Mouse (Mus musculus): ENCODE data around the gene Zfp746. TPM values are rescaled to one million over a fixed set of nuclear protein-coding genes. Genes with fewer than 3 reads are reported as not detected.
"Not testable (repeated sequence)": the region's sequence is repeated elsewhere in the genome, so short reads cannot be mapped to it uniquely, and the experiment has no call there.

Zfp746 gene
- polyA plus RNA-seq (2015; fragmentation: Nextera tagmentation; extraction: Ambion mirVana), result 19.5 and 21.9 TPM in 2 replicates

DNA sequence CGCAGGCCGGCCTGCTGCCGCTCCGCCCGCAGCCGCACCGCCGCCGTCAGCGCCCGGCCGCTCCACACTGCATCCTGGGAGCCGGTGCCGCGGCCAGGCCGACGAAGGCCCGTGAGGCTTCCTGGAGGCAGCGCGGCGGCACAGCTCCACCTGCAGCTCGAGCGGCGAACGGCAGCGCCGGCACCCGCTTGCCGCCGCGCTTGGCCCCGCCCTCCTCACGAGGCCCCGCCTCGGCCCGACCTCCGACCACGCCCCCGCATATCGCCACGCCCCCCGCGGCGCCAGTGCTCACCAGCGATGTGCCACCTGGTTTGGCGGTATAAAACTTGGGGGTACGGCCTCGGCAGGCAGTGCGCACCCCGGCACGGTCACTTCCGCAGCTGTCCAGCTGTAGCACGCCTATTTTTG is at the start of gene Zfp746:
TSS of gene Zfp746 (minus strand) at position 123 of the 408 bp plus-strand sequence.
- Histone ChIP-seq H3K4me3 (peak within 1 kb of the TSS; percentile 93), H3K9me3 (no peaks in the 10 kb centered on the region), H3K4me2 (replicated peaks) (peak within 1 kb of the TSS; percentile 81), H3K27me3 (no peaks in the 10 kb centered on the region), H3K27ac (peak within 1 kb of the TSS; percentile 88), H3K4me1 (peaks cover 9% of the 10 kb centered on the region), H3K9ac (peak within 1 kb of the TSS; percentile 98), H3K36me3 (peaks cover 30% of the 10 kb centered on the region)
- ATAC-seq (ENCODE audit: low FRiP score, low read depth), result peak; percentile 89
- 2% methylated on average over 53 of the region's 53 CpGs for WGBS

DNA sequence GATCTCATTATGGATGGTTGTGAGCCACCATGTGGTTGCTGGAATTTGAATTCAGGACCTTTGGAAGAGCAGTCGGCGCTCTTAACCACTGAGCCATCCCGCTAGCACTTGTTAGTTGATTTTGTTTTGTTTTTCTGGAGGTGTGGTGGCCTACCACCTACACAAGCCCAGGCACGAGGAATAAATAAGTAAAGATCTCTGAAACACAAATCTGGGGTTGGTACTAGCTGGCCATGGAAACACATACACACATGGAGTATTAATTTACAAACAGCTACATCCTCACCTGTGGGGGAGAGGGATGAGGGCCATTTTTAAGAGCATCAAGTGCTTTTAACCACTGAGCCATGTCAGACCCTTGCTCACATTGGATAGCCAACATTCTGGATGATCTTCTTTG is 34.7 kb upstream of the Zfp746 start:
- WGBS, result 78% methylated on average over 4 of the region's 4 CpGs
- not testable (repeated sequence) for H3K4me1 ChIP-seq; H3K4me3 ChIP-seq; H3K9ac ChIP-seq; H3K4me2 ChIP-seq (replicated peaks); H3K27me3 ChIP-seq; H3K9me3 ChIP-seq; H3K36me3 ChIP-seq; H3K27ac ChIP-seq
- peak; percentile 61; the same call in 1 of the 2 replicates for ATAC-seq (ENCODE audit: low FRiP score, low read depth)

DNA sequence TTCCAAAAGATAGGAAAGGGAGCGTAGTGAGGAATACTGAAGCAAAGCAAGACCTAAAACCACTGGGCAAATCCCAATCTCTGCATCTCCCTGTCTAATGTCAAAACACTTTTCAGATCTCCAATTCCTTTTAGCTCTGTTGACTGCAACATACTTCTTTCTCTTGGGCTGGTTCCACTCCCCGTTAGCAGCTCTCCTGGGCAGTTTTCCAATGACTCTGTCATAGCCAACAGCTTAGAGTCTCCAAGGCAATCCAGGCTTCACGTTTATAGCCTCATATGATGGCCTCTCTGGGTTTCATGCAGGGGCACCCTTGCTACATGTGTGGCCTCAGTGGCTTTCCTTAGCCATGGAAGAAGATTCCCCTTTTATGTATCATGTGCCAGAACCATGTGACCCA is 29.6 kb upstream of the Zfp746 start:
- H3K4me1 ChIP-seq, result no peaks in the 10 kb centered on the region

DNA sequence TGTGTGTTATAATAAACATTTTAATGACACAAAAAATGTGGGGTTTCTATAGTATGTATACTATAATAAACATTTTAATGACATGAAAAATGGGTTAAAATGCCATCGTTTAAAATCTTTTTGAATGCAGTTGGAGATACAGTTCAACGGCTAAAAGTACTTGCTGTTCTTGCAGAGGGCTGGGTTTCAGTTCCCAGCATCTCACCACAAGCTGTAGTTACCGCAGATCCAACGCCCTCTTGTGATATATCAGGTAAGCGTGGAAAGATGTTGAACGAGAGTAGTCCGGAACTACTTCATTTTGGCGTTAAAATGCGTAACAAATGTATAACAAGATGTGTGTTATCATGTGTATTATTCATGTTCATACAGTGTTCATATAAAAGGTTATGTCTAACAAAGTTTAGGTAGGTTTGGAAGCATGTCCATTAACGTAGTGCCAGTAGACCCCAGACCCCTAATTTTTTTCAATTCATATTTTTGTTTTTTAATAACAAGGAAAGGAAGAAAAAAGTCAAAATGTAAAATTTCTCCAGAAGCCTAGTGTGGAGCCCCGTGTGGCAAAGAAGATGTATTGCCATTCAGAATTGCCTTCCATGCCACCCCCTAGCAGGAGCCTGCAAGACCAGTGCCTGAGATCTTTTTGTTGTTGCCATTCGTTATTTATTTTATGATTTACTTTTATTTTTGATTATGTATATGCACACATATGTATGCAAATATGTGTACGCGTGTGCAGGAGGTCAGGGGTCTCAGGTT is 743 bp upstream of the Zfp746 start:
- ATAC-seq (ENCODE audit: low FRiP score, low read depth), result no peak; the same call in 1 of the 2 replicates
- H3K9ac ChIP-seq, result no peak overlapping the region
- H3K36me3 ChIP-seq, result peaks cover 23% of the 10 kb centered on the region
- WGBS, result 37% methylated on average over 14 of the region's 14 CpGs
- H3K27me3 ChIP-seq, result no peaks in the 10 kb centered on the region
- H3K27ac ChIP-seq, result no peak overlapping the region
- no peaks in the 10 kb centered on the region for H3K9me3 ChIP-seq
- H3K4me1 ChIP-seq, result peaks cover 9% of the 10 kb centered on the region
- H3K4me3 ChIP-seq, result peak overlapping the region; percentile 93
- H3K4me2 ChIP-seq (replicated peaks), result peak overlapping the region; percentile 81

More for the DNA sequence above, 29.6 kb upstream of the Zfp746 start:
- Histone ChIP-seq H3K27me3 (no peaks in the 10 kb centered on the region), H3K4me2 (replicated peaks) (no peak overlapping the region), H3K9me3 (peaks cover 4% of the 10 kb centered on the region), H3K27ac (no peak overlapping the region), H3K36me3 (no peaks in the 10 kb centered on the region), H3K9ac (no peak overlapping the region), H3K4me3 (no peak overlapping the region)
- no peak for ATAC-seq (ENCODE audit: low FRiP score, low read depth)
- 66% methylated on average over 3 of the region's 3 CpGs for WGBS

DNA sequence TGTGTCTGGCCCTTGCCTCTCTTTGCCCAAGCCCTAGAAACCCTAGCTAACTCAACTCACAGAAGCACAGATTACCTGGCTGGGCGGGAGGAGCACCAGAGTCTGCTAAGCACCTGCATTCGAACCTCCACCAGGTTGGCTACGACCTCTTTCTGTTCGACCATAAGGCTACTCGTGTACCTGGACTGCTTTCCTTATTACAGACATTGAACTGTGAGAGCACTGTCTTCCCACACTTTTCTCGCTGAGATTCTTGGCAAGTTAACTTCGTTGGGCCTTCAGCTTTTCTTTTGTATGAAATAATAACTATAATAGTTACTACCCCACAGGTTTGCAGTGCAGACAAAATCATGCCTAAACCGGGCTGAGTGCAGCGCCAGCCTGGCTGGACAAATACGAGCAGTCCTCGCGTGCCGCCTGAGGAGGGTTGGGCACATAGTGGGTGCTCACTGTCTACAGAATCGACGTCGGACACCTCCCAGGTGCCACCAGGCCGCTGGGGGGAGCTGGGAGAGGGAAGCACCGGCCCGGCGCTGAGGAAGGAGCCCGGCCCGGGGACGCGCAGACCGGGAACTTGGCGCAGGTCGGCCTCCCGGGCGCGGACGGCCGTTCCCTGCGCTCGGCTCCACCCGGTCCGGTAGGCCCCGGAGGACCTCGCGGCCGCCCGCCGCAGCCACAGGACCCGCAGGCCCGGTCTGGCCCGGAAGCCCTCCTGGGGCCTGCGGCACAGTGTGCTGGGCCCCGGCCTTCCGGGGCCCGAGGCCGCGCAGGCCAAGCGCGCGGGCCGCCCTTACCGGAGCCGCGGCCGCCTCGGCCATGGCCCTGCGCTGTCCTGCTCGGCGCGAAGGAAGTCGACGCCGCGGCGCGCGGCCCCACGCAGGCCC is 630 bp downstream of the Zfp746 start:
- H3K4me1 ChIP-seq, result peaks cover 9% of the 10 kb centered on the region
- ATAC-seq (ENCODE audit: low FRiP score, low read depth), result peak; percentile 86
- H3K36me3 ChIP-seq, result peaks cover 37% of the 10 kb centered on the region
- H3K27ac ChIP-seq, result peak overlapping the region; percentile 88
- H3K4me3 ChIP-seq, result peak overlapping the region; percentile 93
- H3K4me2 ChIP-seq (replicated peaks), result peak overlapping the region; percentile 81
- no peaks in the 10 kb centered on the region for H3K9me3 ChIP-seq
- WGBS, result 3% methylated on average over 41 of the region's 72 CpGs
- no peaks in the 10 kb centered on the region for H3K27me3 ChIP-seq
- H3K9ac ChIP-seq, result peak overlapping the region; percentile 98

DNA sequence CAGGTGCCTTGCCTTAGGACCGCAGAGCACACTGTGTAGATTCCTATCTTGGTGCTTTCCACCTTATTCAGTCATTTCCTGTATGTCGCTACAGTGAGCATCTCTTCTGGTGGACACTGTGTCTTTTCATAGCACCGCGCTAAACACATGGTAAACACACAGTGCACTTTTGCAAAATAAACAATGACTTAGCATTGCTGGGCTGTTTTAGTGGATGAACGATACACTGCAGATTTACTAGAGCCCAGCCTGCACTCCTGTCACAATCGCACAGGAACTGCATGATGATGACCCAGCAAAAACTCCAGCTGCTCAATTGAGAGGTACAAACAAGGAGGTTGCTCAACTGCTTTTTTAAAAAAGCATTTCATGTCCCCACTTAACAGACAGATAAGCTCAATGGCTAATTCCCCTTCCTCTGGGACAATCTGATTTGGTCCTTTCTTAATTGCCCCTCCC is 2.6 kb downstream of the Zfp746 start:
- no peak overlapping the region for H3K4me2 ChIP-seq (replicated peaks)
- no peak overlapping the region for H3K9ac ChIP-seq
- peaks cover 57% of the 10 kb centered on the region for H3K36me3 ChIP-seq
- H3K27ac ChIP-seq, result no peak overlapping the region
- H3K4me1 ChIP-seq, result peaks cover 9% of the 10 kb centered on the region
- no peak for ATAC-seq (ENCODE audit: low FRiP score, low read depth)
- 94% methylated on average over 6 of the region's 6 CpGs for WGBS
- H3K9me3 ChIP-seq, result no peaks in the 10 kb centered on the region
- H3K27me3 ChIP-seq, result no peaks in the 10 kb centered on the region
- no peak overlapping the region for H3K4me3 ChIP-seq

DNA sequence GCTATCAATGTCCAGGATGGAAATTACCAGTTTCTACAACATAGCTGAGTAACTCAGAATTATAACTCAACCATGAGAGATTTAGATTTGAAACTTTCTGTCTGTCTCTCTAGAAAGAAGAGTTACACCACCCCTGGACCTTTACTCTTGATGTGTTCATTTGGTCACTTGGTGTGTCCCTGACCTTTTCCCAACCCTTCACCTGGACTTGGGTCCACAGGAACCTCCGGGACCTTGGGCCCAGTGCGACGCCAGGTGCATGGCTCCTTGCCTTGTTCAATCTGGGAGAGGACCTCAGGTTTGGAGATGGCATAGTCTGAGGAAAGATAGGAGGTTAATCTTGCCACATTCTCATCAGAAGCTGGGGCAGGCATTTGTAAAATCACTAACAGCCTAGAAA is 4.4 kb downstream of the Zfp746 start:
- H3K9ac ChIP-seq, result no peak overlapping the region
- H3K9me3 ChIP-seq, result no peaks in the 10 kb centered on the region
- no peak overlapping the region for H3K27ac ChIP-seq
- ATAC-seq (ENCODE audit: low FRiP score, low read depth), result no peak
- 97% methylated on average over 3 of the region's 3 CpGs for WGBS
- peaks cover 75% of the 10 kb centered on the region for H3K36me3 ChIP-seq
- H3K4me1 ChIP-seq, result peaks cover 9% of the 10 kb centered on the region
- no peak overlapping the region for H3K4me2 ChIP-seq (replicated peaks)
- H3K4me3 ChIP-seq, result no peak overlapping the region
- H3K27me3 ChIP-seq, result no peaks in the 10 kb centered on the region

DNA sequence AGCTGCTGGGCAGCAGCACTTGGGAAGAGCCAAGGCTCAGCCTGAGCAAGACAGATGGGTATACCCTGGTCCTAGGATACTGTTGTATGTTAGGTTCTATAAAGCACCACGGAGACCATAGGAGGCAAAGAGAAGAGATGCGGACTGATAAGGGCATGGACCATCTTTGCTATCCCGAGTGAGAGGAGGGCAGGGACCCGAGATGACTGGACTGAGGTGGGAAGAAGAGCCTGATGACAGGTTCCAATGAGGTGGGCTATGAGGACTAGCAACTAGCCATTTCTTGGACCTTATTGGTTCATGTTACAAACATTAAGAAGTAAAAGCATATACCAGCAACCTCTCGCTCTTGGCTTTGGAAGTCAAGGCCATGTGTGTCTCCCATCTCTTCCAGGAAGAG is 5.4 kb downstream of the Zfp746 start:
- Histone ChIP-seq H3K27me3 (no peaks in the 10 kb centered on the region), H3K27ac (no peak overlapping the region), H3K4me1 (peaks cover 9% of the 10 kb centered on the region), H3K36me3 (peaks cover 82% of the 10 kb centered on the region), H3K9me3 (no peaks in the 10 kb centered on the region), H3K9ac (no peak overlapping the region), H3K4me3 (no peak overlapping the region), H3K4me2 (replicated peaks) (no peak overlapping the region)
- 93% methylated on average over 5 of the region's 5 CpGs for WGBS
- ATAC-seq (ENCODE audit: low FRiP score, low read depth), result no peak

DNA sequence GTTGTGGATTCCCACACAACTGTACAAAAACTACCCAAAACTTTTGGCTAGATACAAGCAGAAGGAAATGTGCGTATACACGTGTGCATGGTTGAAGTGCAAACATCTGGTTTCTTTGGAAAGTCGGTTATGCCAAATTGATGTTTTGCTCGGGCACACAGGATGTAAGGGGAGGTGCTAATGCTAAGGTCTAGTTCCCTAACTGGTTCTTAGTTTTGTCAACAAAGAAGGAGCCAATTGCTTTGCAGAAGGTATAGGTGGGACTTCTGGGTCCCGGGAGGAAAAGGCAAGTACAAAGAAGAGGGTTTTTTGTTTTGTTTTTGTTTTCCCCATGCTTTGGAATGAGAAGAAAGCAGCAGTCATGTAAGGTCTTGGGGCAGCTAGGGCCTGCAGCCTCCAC is 13.1 kb downstream of the Zfp746 start:
- 66% methylated on average over 5 of the region's 5 CpGs for WGBS
- Histone ChIP-seq H3K9ac (no peak overlapping the region), H3K4me3 (no peak overlapping the region), H3K9me3 (no peaks in the 10 kb centered on the region), H3K4me1 (no peaks in the 10 kb centered on the region), H3K27me3 (no peaks in the 10 kb centered on the region), H3K36me3 (peaks cover 67% of the 10 kb centered on the region), H3K27ac (no peak overlapping the region), H3K4me2 (replicated peaks) (no peak overlapping the region)
- no peak for ATAC-seq (ENCODE audit: low FRiP score, low read depth)

DNA sequence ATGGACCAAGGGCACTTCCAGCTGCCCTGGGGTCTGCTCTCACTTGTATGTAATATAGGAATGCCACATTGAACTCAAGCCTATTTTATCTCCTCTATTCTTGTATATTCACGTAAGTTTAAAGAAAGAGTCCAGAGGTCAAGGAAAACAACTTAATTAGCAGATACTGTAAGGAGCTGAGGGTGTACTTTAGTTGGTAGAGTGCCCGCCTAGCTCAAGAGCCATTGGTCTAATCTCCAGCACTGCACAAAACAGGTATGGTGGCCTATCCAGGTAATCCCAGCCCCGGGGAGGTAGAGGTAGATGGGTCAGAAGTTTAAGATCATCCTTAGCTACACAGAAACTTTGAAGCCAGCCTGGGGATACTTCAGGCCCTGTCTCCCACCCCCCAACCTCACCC is 18.9 kb downstream of the Zfp746 start:
- 91% methylated on average over 3 of the region's 3 CpGs for WGBS

DNA sequence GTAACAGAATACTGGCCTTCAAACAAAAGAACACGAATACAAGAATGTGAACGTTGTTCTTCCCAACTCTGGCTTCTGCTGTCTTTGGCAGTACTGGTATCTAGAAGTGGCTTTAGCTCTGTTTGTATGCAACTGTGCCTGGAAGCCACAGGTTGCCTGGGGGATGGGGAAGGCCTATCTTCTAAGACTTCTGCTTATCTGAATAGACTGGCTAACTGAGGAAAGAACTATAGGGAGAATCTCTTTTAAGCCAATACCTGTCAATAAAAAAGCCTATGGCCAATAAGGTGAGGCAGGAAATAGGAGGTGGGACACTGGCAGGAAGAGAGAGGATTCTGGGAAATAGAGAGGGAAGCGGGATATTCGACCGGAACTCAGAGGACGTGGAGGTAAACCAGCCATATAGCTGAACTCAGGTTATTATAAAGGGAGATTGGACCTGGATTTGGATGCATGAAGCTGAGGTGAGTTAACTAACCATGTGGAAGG is 20.8 kb downstream of the Zfp746 start:
- WGBS, result 94% methylated on average over 6 of the region's 6 CpGs
- Histone ChIP-seq H3K27ac (no peak overlapping the region), H3K4me1 (no peaks in the 10 kb centered on the region), H3K9ac (no peak overlapping the region), H3K4me2 (replicated peaks) (no peak overlapping the region), H3K9me3 (no peaks in the 10 kb centered on the region), H3K36me3 (peaks cover 85% of the 10 kb centered on the region), H3K4me3 (no peak overlapping the region), H3K27me3 (no peaks in the 10 kb centered on the region)
- no peak for ATAC-seq (ENCODE audit: low FRiP score, low read depth)

More for the DNA sequence above, 18.9 kb downstream of the Zfp746 start:
- no peak overlapping the region for H3K9ac ChIP-seq
- H3K27ac ChIP-seq, result no peak overlapping the region
- H3K4me2 ChIP-seq (replicated peaks), result no peak overlapping the region
- H3K4me1 ChIP-seq, result no peaks in the 10 kb centered on the region
- H3K4me3 ChIP-seq, result no peak overlapping the region
- no peak for ATAC-seq (ENCODE audit: low FRiP score, low read depth)
- H3K27me3 ChIP-seq, result no peaks in the 10 kb centered on the region
- H3K9me3 ChIP-seq, result no peaks in the 10 kb centered on the region
- peaks cover 71% of the 10 kb centered on the region for H3K36me3 ChIP-seq

DNA sequence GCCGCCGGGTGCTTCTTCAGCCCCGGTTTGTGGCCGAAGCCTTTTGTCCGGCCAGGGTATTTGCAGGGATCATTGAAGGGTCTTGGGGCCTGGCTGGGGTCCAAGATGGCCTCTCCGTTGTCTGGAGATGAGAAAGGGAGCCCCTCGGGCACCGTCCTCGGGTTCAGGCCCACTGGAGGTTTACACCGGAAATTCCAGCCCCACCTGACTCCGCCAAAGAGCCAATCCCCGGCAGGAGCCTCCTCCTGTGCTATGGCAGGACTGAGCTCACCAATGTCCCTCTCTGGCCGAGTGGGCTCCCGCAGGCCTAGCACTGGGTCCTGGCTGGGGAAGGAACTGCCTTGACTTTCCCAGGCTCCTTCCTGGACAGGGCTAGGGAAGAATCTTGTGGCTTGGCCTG is 21.9 kb downstream of the Zfp746 start:
- no peak overlapping the region for H3K4me3 ChIP-seq
- no peak for ATAC-seq (ENCODE audit: low FRiP score, low read depth)
- peaks cover 85% of the 10 kb centered on the region for H3K36me3 ChIP-seq
- no peak overlapping the region for H3K27ac ChIP-seq
- no peaks in the 10 kb centered on the region for H3K4me1 ChIP-seq
- H3K9me3 ChIP-seq, result no peaks in the 10 kb centered on the region
- H3K9ac ChIP-seq, result no peak overlapping the region
- 90% methylated on average over 14 of the region's 14 CpGs for WGBS
- H3K27me3 ChIP-seq, result no peaks in the 10 kb centered on the region
- H3K4me2 ChIP-seq (replicated peaks), result no peak overlapping the region
